Mouse (Mus musculus) C2C12 (cell line): ENCODE results near the gene 3300002I08Rik.

ENCODE experiments used
- CEBPB ChIP-seq: IDR thresholded peaks from one replicate; pipeline ENCODE4 v1.6.1; 2011; ENCODE audit warnings: low read depth, mild to moderate bottlenecking, control low read depth, moderate library complexity
- CTCF ChIP-seq: IDR thresholded peaks from one replicate; pipeline ENCODE4 v1.5.1; 2011; ENCODE audit not compliant: control insufficient read depth, insufficient read depth, insufficient read length
- FOSL1 ChIP-seq: IDR thresholded peaks from one replicate; pipeline ENCODE4 v1.8.0; 2011; ENCODE audit warnings: mild to moderate bottlenecking, low read length; ENCODE audit not compliant: poor library complexity, insufficient read depth, severe bottlenecking
- MAX ChIP-seq: IDR thresholded peaks from one replicate; pipeline ENCODE4 v1.6.1; 2011; ENCODE audit warnings: mild to moderate bottlenecking, control low read depth
- MYOD1 ChIP-seq: IDR thresholded peaks from one replicate; pipeline ENCODE4 v1.6.1; 2011; ENCODE audit warnings: low read depth; ENCODE audit not compliant: control insufficient read depth, insufficient read length
- USF1 ChIP-seq: IDR thresholded peaks from one replicate; pipeline ENCODE4 v1.6.1; 2011; ENCODE audit warnings: low read depth, mild to moderate bottlenecking, control low read depth, moderate library complexity

DNA sequence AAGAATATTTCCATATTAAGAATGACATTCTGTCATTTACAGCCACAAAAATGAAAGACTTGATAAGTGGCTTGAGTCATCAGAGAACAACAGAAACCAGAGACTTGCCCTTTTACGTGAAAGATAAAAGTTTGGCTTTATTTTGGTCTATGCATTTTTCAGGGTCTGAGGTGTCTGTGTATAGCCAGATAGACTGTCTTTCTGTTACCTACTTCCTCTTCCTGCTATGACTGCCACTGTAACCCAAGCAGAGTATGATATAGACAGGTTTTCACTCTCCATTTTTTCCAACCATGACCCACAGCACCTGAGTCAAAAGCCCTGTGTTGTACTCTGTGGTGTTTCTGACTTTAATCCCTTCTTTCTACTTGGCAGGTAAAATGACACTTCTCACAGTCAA, 27.6 kb upstream of the 3300002I08Rik start:
- TF ChIP-seq CTCF (no peak), CEBPB (no peak), MYOD1 (no peak), MAX (no peak), USF1 (no peak), FOSL1 (no peak)
